Mouse (Mus musculus) midbrain, embryonic 11.5 days (tissue): ENCODE results near the gene Ank3. TPM values are rescaled to one million over a fixed set of nuclear protein-coding genes. Genes with fewer than 3 reads are reported as not detected.

Experiments used
- ATAC-seq: fragments of 200-750 bp; cut with Nextera tagmentation; 2 replicates; pipeline ENCODE4 v1.8.0; 2017; ENCODE audit warnings: moderate TSS enrichment, moderate library complexity; ENCODE audit not compliant: low FRiP score
- DNase-seq: peaks from one replicate; pipeline ENCODE4 v3.0.0; 2015; ENCODE audit warnings: low spot score; ENCODE audit errors: missing footprints
- H3K27ac ChIP-seq: fragments of 300-500 bp; sonication (generic); 2 replicates; pipeline ENCODE4 v1.5.1; 2014; ENCODE audit warnings: low read depth, low read length
- H3K27me3 ChIP-seq: fragments of 300-500 bp; sonication (generic); 2 replicates; pipeline ENCODE4 v1.6.1; 2014; ENCODE audit warnings: mild to moderate bottlenecking, low read length, moderate library complexity, mixed read lengths; ENCODE audit not compliant: control insufficient read depth, insufficient read depth
- H3K36me3 ChIP-seq: fragments of 300-500 bp; sonication (generic); 2 replicates; pipeline ENCODE4 v1.6.1; 2014; ENCODE audit warnings: mild to moderate bottlenecking, low read length, moderate library complexity, mixed read lengths; ENCODE audit not compliant: control insufficient read depth, insufficient read depth
- H3K4me1 ChIP-seq: fragments of 300-500 bp; sonication (generic); 2 replicates; pipeline ENCODE4 v1.6.1; 2014; ENCODE audit warnings: low read length; ENCODE audit not compliant: control insufficient read depth, insufficient read depth
- H3K4me2 ChIP-seq: fragments of 300-500 bp; sonication (generic); 2 replicates; pipeline ENCODE4 v1.6.1; 2014; ENCODE audit warnings: mild to moderate bottlenecking, moderate library complexity
- H3K4me3 ChIP-seq: fragments of 300-500 bp; sonication (generic); 2 replicates; pipeline ENCODE4 v1.5.1; 2014; ENCODE audit warnings: low read depth, low read length
- H3K9ac ChIP-seq: fragments of 300-500 bp; sonication (generic); 2 replicates; pipeline ENCODE4 v1.6.1; 2014; ENCODE audit warnings: low read length
- H3K9me3 ChIP-seq: fragments of 300-500 bp; sonication (generic); 2 replicates; pipeline ENCODE4 v1.6.1; 2016; ENCODE audit warnings: low read length; ENCODE audit not compliant: control insufficient read depth
- WGBS: fragments of 180-500 bp; shearing (Covaris S2); extraction: QIAGEN DNeasy Blood & Tissue Kit; methylation state at CpG from one replicate; pipeline ENCODE4 v1.1.7; 2014; 5-methylcytosine and 5-hydroxymethylcytosine counted together
- polyA plus RNA-seq: library from polyadenylated mRNA; unstranded; fragments of >200 nt; fragmentation: Nextera tagmentation; extraction: Ambion mirVana; gene quantifications from 2 replicates; pipeline ENCODE4 v1.2.1, GENCODE M21; 2014

Ank3 gene
- polyA plus RNA-seq, 1 experiment from 2014 or later = 58.8 TPM

- WGBS = 84% methylated on average over 4 of the region's 4 CpGs
- no peak overlapping the region for H3K9ac ChIP-seq
- ATAC-seq = no peak
- H3K36me3 ChIP-seq = no peaks in the 10 kb centered on the region
- no peaks in the 10 kb centered on the region for H3K9me3 ChIP-seq
- DNase-seq = no peak
- no peaks in the 10 kb centered on the region for H3K4me1 ChIP-seq
- H3K4me3 ChIP-seq = no peak overlapping the region
- no peaks in the 10 kb centered on the region for H3K27me3 ChIP-seq
- no peak overlapping the region for H3K27ac ChIP-seq
- H3K4me2 ChIP-seq = no peak overlapping the region
Measured at GRCm38 (mm10) chr10:69389511-69389910, 9.1 kb upstream of the Ank3 start.

- Histone ChIP-seq H3K4me2 (peak overlapping the region; percentile 92), H3K27ac (no peak overlapping the region), H3K4me3 (peak overlapping the region; percentile 43), H3K4me1 (peaks cover 13% of the 10 kb centered on the region), H3K36me3 (no peaks in the 10 kb centered on the region), H3K9ac (peak overlapping the region; percentile 14; the same call in 1 of the 2 replicates), H3K27me3 (peaks cover 40% of the 10 kb centered on the region), H3K9me3 (no peaks in the 10 kb centered on the region)
- no peak for DNase-seq
- 1% methylated on average over 26 of the region's 26 CpGs for WGBS
- peak; percentile 18 for ATAC-seq
Measured at GRCm38 (mm10) chr10:69398197-69398762, 293 bp upstream of the Ank3 start.

- H3K9ac ChIP-seq = no peak overlapping the region
- H3K9me3 ChIP-seq = no peaks in the 10 kb centered on the region
- peak overlapping the region; percentile 43 for H3K4me3 ChIP-seq
- H3K4me2 ChIP-seq = peak overlapping the region; percentile 92
- 4% methylated on average over 17 of the region's 17 CpGs for WGBS
- DNase-seq (peak; percentile 95), ATAC-seq (no peak)
- no peaks in the 10 kb centered on the region for H3K36me3 ChIP-seq
- H3K27me3 ChIP-seq = peaks cover 40% of the 10 kb centered on the region
- H3K27ac ChIP-seq = no peak overlapping the region
- peaks cover 13% of the 10 kb centered on the region for H3K4me1 ChIP-seq
Measured at GRCm38 (mm10) chr10:69399814-69400385, 1.3 kb downstream of the Ank3 start.

GRCm38 (mm10) chr10:69405431-69405830 is 6.9 kb downstream of the Ank3 start:
- H3K9ac ChIP-seq = no peak overlapping the region
- DNase-seq = no peak
- no peak overlapping the region for H3K27ac ChIP-seq
- H3K4me1 ChIP-seq = no peaks in the 10 kb centered on the region; the same call in 1 of the 2 replicates
- H3K9me3 ChIP-seq = no peaks in the 10 kb centered on the region
- no peak overlapping the region for H3K4me2 ChIP-seq
- 70% methylated on average over 4 of the region's 4 CpGs for WGBS
- no peaks in the 10 kb centered on the region for H3K36me3 ChIP-seq
- peaks cover 10% of the 10 kb centered on the region for H3K27me3 ChIP-seq
- ATAC-seq = no peak
- no peak overlapping the region for H3K4me3 ChIP-seq

GRCm38 (mm10) chr10:69414888-69415287 is 16.3 kb downstream of the Ank3 start:
- ATAC-seq (no peak), DNase-seq (no peak)
- Histone ChIP-seq H3K4me1 (no peaks in the 10 kb centered on the region), H3K4me3 (no peak overlapping the region), H3K27ac (no peak overlapping the region), H3K9ac (no peak overlapping the region), H3K36me3 (no peaks in the 10 kb centered on the region), H3K27me3 (no peaks in the 10 kb centered on the region), H3K9me3 (no peaks in the 10 kb centered on the region), H3K4me2 (no peak overlapping the region)
- WGBS = 74% methylated on average over 12 of the region's 12 CpGs

GRCm38 (mm10) chr10:69418716-69419115 is 20.1 kb downstream of the Ank3 start:
- H3K9me3 ChIP-seq = no peaks in the 10 kb centered on the region
- H3K27me3 ChIP-seq = no peaks in the 10 kb centered on the region
- ATAC-seq = no peak
- no peak overlapping the region for H3K4me3 ChIP-seq
- WGBS = 93% methylated on average over 8 of the region's 8 CpGs
- H3K4me2 ChIP-seq = no peak overlapping the region
- no peak overlapping the region for H3K27ac ChIP-seq
- DNase-seq = no peak
- H3K4me1 ChIP-seq = no peaks in the 10 kb centered on the region
- no peak overlapping the region for H3K9ac ChIP-seq
- no peaks in the 10 kb centered on the region for H3K36me3 ChIP-seq

GRCm38 (mm10) chr10:69420306-69420705 is 21.7 kb downstream of the Ank3 start:
- H3K9me3 ChIP-seq = no peaks in the 10 kb centered on the region
- no peak overlapping the region for H3K4me2 ChIP-seq
- H3K9ac ChIP-seq = no peak overlapping the region
- no peaks in the 10 kb centered on the region for H3K36me3 ChIP-seq
- no peaks in the 10 kb centered on the region for H3K27me3 ChIP-seq
- no peak for ATAC-seq
- no peak overlapping the region for H3K27ac ChIP-seq
- 84% methylated on average over 6 of the region's 6 CpGs for WGBS
- H3K4me3 ChIP-seq = no peak overlapping the region
- no peaks in the 10 kb centered on the region for H3K4me1 ChIP-seq
- DNase-seq = no peak

- Histone ChIP-seq H3K36me3 (no peaks in the 10 kb centered on the region), H3K27me3 (no peaks in the 10 kb centered on the region), H3K27ac (no peak overlapping the region), H3K4me1 (no peaks in the 10 kb centered on the region), H3K9me3 (no peaks in the 10 kb centered on the region), H3K9ac (no peak overlapping the region), H3K4me2 (no peak overlapping the region), H3K4me3 (no peak overlapping the region)
- 91% methylated on average over 3 of the region's 3 CpGs for WGBS
- ATAC-seq (no peak), DNase-seq (no peak)
Measured at GRCm38 (mm10) chr10:69424051-69424450, 25.5 kb downstream of the Ank3 start.

GRCm38 (mm10) chr10:69430138-69430537 is 31.6 kb downstream of the Ank3 start:
- H3K4me3 ChIP-seq = no peak overlapping the region
- no peak overlapping the region for H3K27ac ChIP-seq
- DNase-seq (no peak), ATAC-seq (no peak)
- no peaks in the 10 kb centered on the region for H3K36me3 ChIP-seq
- WGBS = 90% methylated on average over 4 of the region's 4 CpGs
- H3K4me1 ChIP-seq = no peaks in the 10 kb centered on the region
- no peak overlapping the region for H3K4me2 ChIP-seq
- no peaks in the 10 kb centered on the region for H3K27me3 ChIP-seq
- no peak overlapping the region for H3K9ac ChIP-seq
- no peaks in the 10 kb centered on the region for H3K9me3 ChIP-seq
